Mouse (Mus musculus) lung, embryonic 16.5 days (tissue): ENCODE measurements around the gene Ap1m1. TPM values are rescaled to one million over a fixed set of nuclear protein-coding genes. Genes with fewer than 3 reads are reported as not detected.

Experiments
- ATAC-seq: fragments of 200-750 bp; cut with Nextera tagmentation; 2 replicates; pipeline ENCODE4 v1.8.0; 2017; ENCODE audit warnings: low read depth, mild to moderate bottlenecking, moderate library complexity
- H3K27ac ChIP-seq: fragments of 300-500 bp; sonication (generic); 2 replicates; pipeline ENCODE4 v1.5.1; 2014; ENCODE audit warnings: mild to moderate bottlenecking, control low read depth, low read length
- H3K27me3 ChIP-seq: fragments of 300-500 bp; sonication (generic); 2 replicates; pipeline ENCODE4 v1.6.1; 2014; ENCODE audit warnings: low read depth, low read length, mixed read lengths; ENCODE audit not compliant: control insufficient read depth, insufficient read depth
- H3K36me3 ChIP-seq: fragments of 300-500 bp; sonication (generic); 2 replicates; pipeline ENCODE4 v1.6.1; 2014; ENCODE audit warnings: low read length; ENCODE audit not compliant: control insufficient read depth, insufficient read depth
- H3K4me1 ChIP-seq: fragments of 300-500 bp; sonication (generic); replicated peaks from 2 replicates; pipeline ENCODE4 v1.6.1; 2014; ENCODE audit warnings: low read length, mixed read lengths; ENCODE audit not compliant: control insufficient read depth, insufficient read depth
- H3K4me2 ChIP-seq: fragments of 300-500 bp; sonication (generic); 2 replicates; pipeline ENCODE4 v1.6.1; 2014; ENCODE audit warnings: low read depth, low read length, control low read depth
- H3K4me3 ChIP-seq: fragments of 300-500 bp; sonication (generic); 2 replicates; pipeline ENCODE4 v1.5.1; 2014; ENCODE audit warnings: mild to moderate bottlenecking, low read length, control low read depth
- H3K9ac ChIP-seq: fragments of 300-500 bp; sonication (generic); 2 replicates; pipeline ENCODE4 v1.6.1; 2014; ENCODE audit warnings: low read length, control low read depth
- H3K9me3 ChIP-seq: fragments of 300-500 bp; sonication (generic); 2 replicates; pipeline ENCODE4 v1.6.1; 2016; ENCODE audit warnings: low read length; ENCODE audit not compliant: control insufficient read depth
- WGBS: fragments of 180-500 bp; shearing (Covaris S2); extraction: QIAGEN DNeasy Blood & Tissue Kit; methylation state at CpG from one replicate; pipeline ENCODE4 v1.1.7; 2014; 5-methylcytosine and 5-hydroxymethylcytosine counted together
- polyA plus RNA-seq: library from polyadenylated mRNA; unstranded; fragments of >200 nt; fragmentation: Nextera tagmentation; extraction: Ambion mirVana; gene quantifications from 2 replicates; pipeline ENCODE4 v1.2.1, GENCODE M21; 2015

Gene Ap1m1
- polyA plus RNA-seq, 1 experiment from 2014 or later, result 98.3 TPM

- Histone ChIP-seq H3K36me3 (no peaks in the 10 kb centered on the region), H3K27me3 (no peaks in the 10 kb centered on the region), H3K4me3 (no peak overlapping the region), H3K9me3 (no peaks in the 10 kb centered on the region), H3K4me2 (no peak overlapping the region), H3K4me1 (no peaks in the 10 kb centered on the region), H3K9ac (no peak overlapping the region), H3K27ac (no peak overlapping the region)
- no peak for ATAC-seq
- 52% methylated on average over 7 of the region's 7 CpGs for WGBS
Observed at GRCm38 (mm10) chr8:72263451-72263850, 23.6 kb downstream of the Ap1m1 start.

- no peak for ATAC-seq
- Histone ChIP-seq H3K4me3 (no peak overlapping the region), H3K27ac (no peak overlapping the region), H3K9me3 (no peaks in the 10 kb centered on the region), H3K36me3 (no peaks in the 10 kb centered on the region), H3K27me3 (no peaks in the 10 kb centered on the region), H3K4me1 (no peaks in the 10 kb centered on the region), H3K4me2 (no peak overlapping the region), H3K9ac (no peak overlapping the region)
- 31% methylated on average over 5 of the region's 7 CpGs for WGBS
Observed at GRCm38 (mm10) chr8:72265342-72265741, 25.5 kb downstream of the Ap1m1 start.

- no peak overlapping the region for H3K27ac ChIP-seq
- no peaks in the 10 kb centered on the region for H3K36me3 ChIP-seq
- no peaks in the 10 kb centered on the region for H3K4me1 ChIP-seq
- no peaks in the 10 kb centered on the region for H3K9me3 ChIP-seq
- H3K4me3 ChIP-seq, result no peak overlapping the region
- ATAC-seq, result no peak
- no peak overlapping the region for H3K9ac ChIP-seq
- H3K27me3 ChIP-seq, result no peaks in the 10 kb centered on the region
- no peak overlapping the region for H3K4me2 ChIP-seq
Observed at GRCm38 (mm10) chr8:72266671-72267070, 26.9 kb downstream of the Ap1m1 start.

- no peak overlapping the region for H3K4me2 ChIP-seq
- H3K9me3 ChIP-seq, result no peaks in the 10 kb centered on the region
- H3K27ac ChIP-seq, result no peak overlapping the region
- no peak overlapping the region for H3K9ac ChIP-seq
- H3K27me3 ChIP-seq, result no peaks in the 10 kb centered on the region
- no peak for ATAC-seq
- no peaks in the 10 kb centered on the region for H3K4me1 ChIP-seq
- no peak overlapping the region for H3K4me3 ChIP-seq
- no peaks in the 10 kb centered on the region for H3K36me3 ChIP-seq
- WGBS, result 100% methylated on average over 8 of the region's 8 CpGs
Observed at GRCm38 (mm10) chr8:72267106-72267505, 27.3 kb downstream of the Ap1m1 start.

DNA sequence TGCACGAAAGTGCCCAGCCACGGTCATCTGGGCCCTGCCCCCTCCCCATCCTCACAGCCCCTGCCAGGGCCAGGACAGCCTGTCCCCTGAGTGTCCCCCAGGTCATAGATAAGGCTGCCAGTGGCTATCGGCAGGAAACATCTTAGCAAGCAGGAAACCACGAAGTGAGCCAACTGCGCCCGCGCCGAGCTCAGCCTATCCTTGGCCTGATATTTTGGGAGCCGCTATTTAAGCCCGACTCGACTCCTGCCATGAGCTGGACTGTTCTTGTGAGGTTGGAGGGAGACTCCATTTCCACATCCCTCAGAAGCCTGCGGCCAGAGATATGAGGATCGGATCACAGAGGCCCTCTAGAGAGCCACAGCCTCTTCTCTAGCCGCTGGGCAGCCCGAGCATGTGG lies 28.5 kb downstream of the Ap1m1 start:
- H3K4me2 ChIP-seq, result peak overlapping the region; percentile 18; the same call in 1 of the 2 replicates
- no peaks in the 10 kb centered on the region for H3K36me3 ChIP-seq
- H3K9me3 ChIP-seq, result no peaks in the 10 kb centered on the region
- no peak overlapping the region for H3K4me3 ChIP-seq
- no peaks in the 10 kb centered on the region for H3K4me1 ChIP-seq
- no peaks in the 10 kb centered on the region for H3K27me3 ChIP-seq
- peak; percentile 86 for ATAC-seq
- peak overlapping the region; percentile 90 for H3K27ac ChIP-seq
- H3K9ac ChIP-seq, result no peak overlapping the region
- WGBS, result 63% methylated on average over 15 of the region's 15 CpGs

- ATAC-seq, result no peak
- no peak overlapping the region for H3K4me3 ChIP-seq
- WGBS, result 85% methylated on average over 12 of the region's 12 CpGs
Observed at GRCm38 (mm10) chr8:72270606-72271005, 30.8 kb downstream of the Ap1m1 start.

GRCm38 (mm10) chr8:72271051-72271660 lies 31.3 kb downstream of the Ap1m1 start:
- no peaks in the 10 kb centered on the region for H3K27me3 ChIP-seq
- no peak overlapping the region for H3K9ac ChIP-seq
- no peaks in the 10 kb centered on the region for H3K9me3 ChIP-seq
- ATAC-seq, result no peak
- H3K4me1 ChIP-seq, result no peaks in the 10 kb centered on the region
- no peak overlapping the region for H3K4me2 ChIP-seq
- no peak overlapping the region for H3K27ac ChIP-seq
- no peak overlapping the region for H3K4me3 ChIP-seq
- H3K36me3 ChIP-seq, result no peaks in the 10 kb centered on the region
- WGBS, result 61% methylated on average over 11 of the region's 11 CpGs

More at GRCm38 (mm10) chr8:72270606-72271005, 30.8 kb downstream of the Ap1m1 start:
- Histone ChIP-seq H3K27me3 (no peaks in the 10 kb centered on the region), H3K4me2 (no peak overlapping the region), H3K4me1 (no peaks in the 10 kb centered on the region), H3K9ac (no peak overlapping the region), H3K27ac (no peak overlapping the region), H3K9me3 (no peaks in the 10 kb centered on the region), H3K36me3 (no peaks in the 10 kb centered on the region)

- Histone ChIP-seq H3K36me3 (no peaks in the 10 kb centered on the region), H3K27me3 (no peaks in the 10 kb centered on the region), H3K9me3 (no peaks in the 10 kb centered on the region), H3K4me1 (no peaks in the 10 kb centered on the region), H3K4me3 (no peak overlapping the region), H3K4me2 (no peak overlapping the region), H3K9ac (no peak overlapping the region), H3K27ac (no peak overlapping the region)
- no peak for ATAC-seq
- 60% methylated on average over 3 of the region's 3 CpGs for WGBS
Observed at GRCm38 (mm10) chr8:72271691-72272090, 31.9 kb downstream of the Ap1m1 start.

DNA sequence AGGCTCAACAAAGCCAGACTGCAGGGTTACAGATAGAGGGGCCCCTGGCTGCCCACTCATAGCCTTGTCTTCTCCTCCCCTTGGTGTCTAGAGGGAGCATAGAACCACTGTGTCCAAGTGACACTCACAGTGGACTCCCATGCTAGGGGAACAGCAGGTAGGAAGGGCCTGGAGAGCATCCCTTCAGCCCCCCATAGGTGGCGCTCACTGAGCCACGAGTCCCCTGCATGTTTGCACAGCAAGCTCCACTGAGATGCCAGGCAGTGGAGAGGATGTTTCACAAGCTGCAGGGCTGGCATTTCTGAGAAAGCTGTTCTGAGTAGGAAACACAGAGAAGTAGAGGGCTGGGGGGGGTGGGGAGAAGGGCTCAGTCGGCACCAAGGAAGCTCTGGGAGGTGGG lies 32.5 kb downstream of the Ap1m1 start:
- ATAC-seq, result peak; percentile 67; the same call in 1 of the 2 replicates
- no peak overlapping the region for H3K4me3 ChIP-seq
- no peaks in the 10 kb centered on the region for H3K27me3 ChIP-seq
- H3K9me3 ChIP-seq, result no peaks in the 10 kb centered on the region
- no peak overlapping the region for H3K9ac ChIP-seq
- WGBS, result 11% methylated on average over 3 of the region's 3 CpGs
- H3K36me3 ChIP-seq, result no peaks in the 10 kb centered on the region
- H3K4me2 ChIP-seq, result no peak overlapping the region
- H3K27ac ChIP-seq, result no peak overlapping the region
- H3K4me1 ChIP-seq, result no peaks in the 10 kb centered on the region
